Mouse (Mus musculus): ENCODE data around the gene Vrk1.

The Vrk1 gene

GRCm38 (mm10) chr12:106115070-106115891 is 105.3 kb downstream of the Vrk1 start:
- no peak for DNase-seq (ENCODE audit: low read depth, low spot score)

GRCm38 (mm10) chr12:106115892-106116206 is 105.8 kb downstream of the Vrk1 start:
- no peak for DNase-seq (ENCODE audit: low read depth, low spot score)

- no peak for DNase-seq (ENCODE audit: low read depth, low spot score)
These were observed 113.2 kb downstream of the Vrk1 start for GRCm38 (mm10) chr12:106123276-106123675.

- no peak for DNase-seq (ENCODE audit: low read depth, low spot score)
These were observed 114.6 kb downstream of the Vrk1 start for GRCm38 (mm10) chr12:106124581-106124980.

Data from CD4-positive helper T cell, adult 2 months (primary cell).